Mouse (Mus musculus) liver, adult 2 months (tissue): Measurements from ENCODE around the gene Fam229a.

ENCODE experiments used
- CTCF ChIP-seq: fragments of 200-500 bp; IDR thresholded peaks from 2 replicates; pipeline ENCODE4 v1.5.1; 2011; ENCODE audit warnings: low read depth, low read length, control low read depth
- POLR2A ChIP-seq: fragments of 200-500 bp; IDR thresholded peaks from 2 replicates; pipeline ENCODE4 v1.6.1; 2011; ENCODE audit warnings: low read length, control low read depth; ENCODE audit not compliant: insufficient read depth; ENCODE audit errors: extremely low read depth

DNA sequence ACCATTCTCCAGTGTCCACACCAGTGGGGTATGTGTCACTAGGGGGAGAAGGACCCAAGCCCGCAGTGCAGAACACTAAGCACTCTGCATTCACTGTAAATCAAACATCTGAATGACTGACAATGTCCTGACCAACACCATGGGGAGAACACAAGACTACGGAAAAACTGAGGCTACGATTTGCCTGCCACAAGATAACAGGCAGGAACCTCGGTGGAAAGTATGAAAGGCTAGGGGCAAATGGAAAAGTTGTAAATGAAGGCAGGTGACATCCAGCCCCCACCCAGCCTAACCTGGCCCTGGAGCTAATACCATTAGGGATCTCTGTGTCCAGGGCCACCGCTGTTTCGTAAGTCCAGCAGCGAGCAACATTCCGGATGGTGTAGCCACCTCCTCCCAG, 27.5 kb downstream of the Fam229a start:
- TF ChIP-seq POLR2A (no peak), CTCF (no peak)
